Mouse (Mus musculus) lung, embryonic 16.5 days (tissue): ENCODE data around the gene Cacna1i. TPM values are rescaled to one million over a fixed set of nuclear protein-coding genes. Genes with fewer than 3 reads are reported as not detected.

ENCODE experiments used
- ATAC-seq: fragments of 200-750 bp; cut with Nextera tagmentation; 2 replicates; pipeline ENCODE4 v1.8.0; 2017; ENCODE audit warnings: low read depth, mild to moderate bottlenecking, moderate library complexity
- H3K27ac ChIP-seq: fragments of 300-500 bp; sonication (generic); 2 replicates; pipeline ENCODE4 v1.5.1; 2014; ENCODE audit warnings: mild to moderate bottlenecking, control low read depth, low read length
- H3K27me3 ChIP-seq: fragments of 300-500 bp; sonication (generic); 2 replicates; pipeline ENCODE4 v1.6.1; 2014; ENCODE audit warnings: low read depth, low read length, mixed read lengths; ENCODE audit not compliant: control insufficient read depth, insufficient read depth
- H3K36me3 ChIP-seq: fragments of 300-500 bp; sonication (generic); 2 replicates; pipeline ENCODE4 v1.6.1; 2014; ENCODE audit warnings: low read length; ENCODE audit not compliant: control insufficient read depth, insufficient read depth
- H3K4me1 ChIP-seq: fragments of 300-500 bp; sonication (generic); replicated peaks from 2 replicates; pipeline ENCODE4 v1.6.1; 2014; ENCODE audit warnings: low read length, mixed read lengths; ENCODE audit not compliant: control insufficient read depth, insufficient read depth
- H3K4me2 ChIP-seq: fragments of 300-500 bp; sonication (generic); 2 replicates; pipeline ENCODE4 v1.6.1; 2014; ENCODE audit warnings: low read depth, low read length, control low read depth
- H3K4me3 ChIP-seq: fragments of 300-500 bp; sonication (generic); 2 replicates; pipeline ENCODE4 v1.5.1; 2014; ENCODE audit warnings: mild to moderate bottlenecking, low read length, control low read depth
- H3K9ac ChIP-seq: fragments of 300-500 bp; sonication (generic); 2 replicates; pipeline ENCODE4 v1.6.1; 2014; ENCODE audit warnings: low read length, control low read depth
- H3K9me3 ChIP-seq: fragments of 300-500 bp; sonication (generic); 2 replicates; pipeline ENCODE4 v1.6.1; 2016; ENCODE audit warnings: low read length; ENCODE audit not compliant: control insufficient read depth
- WGBS: fragments of 180-500 bp; shearing (Covaris S2); extraction: QIAGEN DNeasy Blood & Tissue Kit; methylation state at CpG from one replicate; pipeline ENCODE4 v1.1.7; 2014; 5-methylcytosine and 5-hydroxymethylcytosine counted together
- polyA plus RNA-seq: library from polyadenylated mRNA; unstranded; fragments of >200 nt; fragmentation: Nextera tagmentation; extraction: Ambion mirVana; gene quantifications from 2 replicates; pipeline ENCODE4 v1.2.1, GENCODE M21; 2015

The Cacna1i gene
- polyA plus RNA-seq, 1 experiment from 2014 or later, result not detected

- H3K36me3 ChIP-seq, result no peaks in the 10 kb centered on the region
- WGBS, result 73% methylated on average over 2 of the region's 2 CpGs
- no peak for ATAC-seq
Observed at GRCm38 (mm10) chr15:80340348-80340747, 53.3 kb downstream of the Cacna1i start.

GRCm38 (mm10) chr15:80342394-80342793 lies 55.4 kb downstream of the Cacna1i start:
- no peak overlapping the region for H3K27ac ChIP-seq
- no peaks in the 10 kb centered on the region for H3K36me3 ChIP-seq
- H3K4me2 ChIP-seq, result no peak overlapping the region
- H3K9ac ChIP-seq, result no peak overlapping the region
- WGBS, result 59% methylated on average over 4 of the region's 4 CpGs
- H3K9me3 ChIP-seq, result no peaks in the 10 kb centered on the region
- no peak overlapping the region for H3K4me3 ChIP-seq
- no peaks in the 10 kb centered on the region for H3K4me1 ChIP-seq
- H3K27me3 ChIP-seq, result no peaks in the 10 kb centered on the region
- ATAC-seq, result no peak

More at GRCm38 (mm10) chr15:80340348-80340747, 53.3 kb downstream of the Cacna1i start:
- Histone ChIP-seq H3K4me3 (no peak overlapping the region), H3K4me1 (no peaks in the 10 kb centered on the region), H3K27ac (no peak overlapping the region), H3K9me3 (no peaks in the 10 kb centered on the region), H3K9ac (no peak overlapping the region), H3K4me2 (no peak overlapping the region), H3K27me3 (no peaks in the 10 kb centered on the region)

GRCm38 (mm10) chr15:80343031-80343430 lies 56.0 kb downstream of the Cacna1i start:
- no peak for ATAC-seq
- no peak overlapping the region for H3K4me3 ChIP-seq
- WGBS, result 41% methylated on average over 10 of the region's 10 CpGs
- H3K27me3 ChIP-seq, result no peaks in the 10 kb centered on the region
- H3K4me1 ChIP-seq, result no peaks in the 10 kb centered on the region
- H3K9ac ChIP-seq, result no peak overlapping the region
- H3K9me3 ChIP-seq, result no peaks in the 10 kb centered on the region
- no peaks in the 10 kb centered on the region for H3K36me3 ChIP-seq
- no peak overlapping the region for H3K4me2 ChIP-seq
- H3K27ac ChIP-seq, result no peak overlapping the region

- H3K4me2 ChIP-seq, result no peak overlapping the region
- no peak for ATAC-seq
- WGBS, result 93% methylated on average over 5 of the region's 5 CpGs
Observed at GRCm38 (mm10) chr15:80343731-80344130, 56.7 kb downstream of the Cacna1i start.

GRCm38 (mm10) chr15:80346510-80346909 lies 59.5 kb downstream of the Cacna1i start:
- WGBS, result 77% methylated on average over 7 of the region's 7 CpGs
- H3K4me2 ChIP-seq, result no peak overlapping the region
- ATAC-seq, result no peak
- no peaks in the 10 kb centered on the region for H3K27me3 ChIP-seq
- no peaks in the 10 kb centered on the region for H3K4me1 ChIP-seq
- no peak overlapping the region for H3K4me3 ChIP-seq
- no peak overlapping the region for H3K27ac ChIP-seq
- H3K36me3 ChIP-seq, result no peaks in the 10 kb centered on the region
- no peaks in the 10 kb centered on the region for H3K9me3 ChIP-seq
- no peak overlapping the region for H3K9ac ChIP-seq

More at GRCm38 (mm10) chr15:80343731-80344130, 56.7 kb downstream of the Cacna1i start:
- no peak overlapping the region for H3K4me3 ChIP-seq
- no peak overlapping the region for H3K9ac ChIP-seq
- no peaks in the 10 kb centered on the region for H3K27me3 ChIP-seq
- H3K36me3 ChIP-seq, result no peaks in the 10 kb centered on the region
- H3K4me1 ChIP-seq, result no peaks in the 10 kb centered on the region
- H3K27ac ChIP-seq, result no peak overlapping the region
- no peaks in the 10 kb centered on the region for H3K9me3 ChIP-seq

- no peaks in the 10 kb centered on the region for H3K36me3 ChIP-seq
- H3K27me3 ChIP-seq, result no peaks in the 10 kb centered on the region
- no peak overlapping the region for H3K9ac ChIP-seq
- H3K4me1 ChIP-seq, result no peaks in the 10 kb centered on the region
- H3K4me2 ChIP-seq, result no peak overlapping the region
- WGBS, result 76% methylated on average over 5 of the region's 5 CpGs
- no peak overlapping the region for H3K27ac ChIP-seq
- no peak for ATAC-seq
- H3K9me3 ChIP-seq, result no peaks in the 10 kb centered on the region
- H3K4me3 ChIP-seq, result no peak overlapping the region
Observed at GRCm38 (mm10) chr15:80350431-80350830, 63.4 kb downstream of the Cacna1i start.

GRCm38 (mm10) chr15:80358798-80359197 lies 71.8 kb downstream of the Cacna1i start:
- WGBS, result 78% methylated on average over 19 of the region's 19 CpGs
- H3K4me1 ChIP-seq, result no peaks in the 10 kb centered on the region
- H3K27me3 ChIP-seq, result no peaks in the 10 kb centered on the region
- no peak overlapping the region for H3K27ac ChIP-seq
- ATAC-seq, result no peak
- H3K4me2 ChIP-seq, result no peak overlapping the region
- no peak overlapping the region for H3K4me3 ChIP-seq
- no peaks in the 10 kb centered on the region for H3K9me3 ChIP-seq
- no peak overlapping the region for H3K9ac ChIP-seq
- H3K36me3 ChIP-seq, result no peaks in the 10 kb centered on the region

- Histone ChIP-seq H3K36me3 (no peaks in the 10 kb centered on the region), H3K9ac (no peak overlapping the region), H3K27me3 (no peaks in the 10 kb centered on the region), H3K4me1 (no peaks in the 10 kb centered on the region), H3K27ac (no peak overlapping the region), H3K4me2 (no peak overlapping the region), H3K4me3 (no peak overlapping the region), H3K9me3 (no peaks in the 10 kb centered on the region)
- no peak for ATAC-seq
- WGBS, result 89% methylated on average over 15 of the region's 15 CpGs
Observed at GRCm38 (mm10) chr15:80361780-80362508, 74.9 kb downstream of the Cacna1i start.

GRCm38 (mm10) chr15:80362509-80363172 lies 75.6 kb downstream of the Cacna1i start:
- no peaks in the 10 kb centered on the region; the same call in 1 of the 2 replicates for H3K27me3 ChIP-seq
- no peak for ATAC-seq
- WGBS, result 80% methylated on average over 8 of the region's 8 CpGs

More at GRCm38 (mm10) chr15:80362509-80363172, 75.6 kb downstream of the Cacna1i start:
- no peak overlapping the region for H3K9ac ChIP-seq
- H3K36me3 ChIP-seq, result no peaks in the 10 kb centered on the region
- no peak overlapping the region for H3K4me3 ChIP-seq
- H3K4me2 ChIP-seq, result no peak overlapping the region
- H3K27ac ChIP-seq, result no peak overlapping the region
- no peaks in the 10 kb centered on the region for H3K9me3 ChIP-seq
- no peaks in the 10 kb centered on the region for H3K4me1 ChIP-seq
